In the genomic region with DNA sequence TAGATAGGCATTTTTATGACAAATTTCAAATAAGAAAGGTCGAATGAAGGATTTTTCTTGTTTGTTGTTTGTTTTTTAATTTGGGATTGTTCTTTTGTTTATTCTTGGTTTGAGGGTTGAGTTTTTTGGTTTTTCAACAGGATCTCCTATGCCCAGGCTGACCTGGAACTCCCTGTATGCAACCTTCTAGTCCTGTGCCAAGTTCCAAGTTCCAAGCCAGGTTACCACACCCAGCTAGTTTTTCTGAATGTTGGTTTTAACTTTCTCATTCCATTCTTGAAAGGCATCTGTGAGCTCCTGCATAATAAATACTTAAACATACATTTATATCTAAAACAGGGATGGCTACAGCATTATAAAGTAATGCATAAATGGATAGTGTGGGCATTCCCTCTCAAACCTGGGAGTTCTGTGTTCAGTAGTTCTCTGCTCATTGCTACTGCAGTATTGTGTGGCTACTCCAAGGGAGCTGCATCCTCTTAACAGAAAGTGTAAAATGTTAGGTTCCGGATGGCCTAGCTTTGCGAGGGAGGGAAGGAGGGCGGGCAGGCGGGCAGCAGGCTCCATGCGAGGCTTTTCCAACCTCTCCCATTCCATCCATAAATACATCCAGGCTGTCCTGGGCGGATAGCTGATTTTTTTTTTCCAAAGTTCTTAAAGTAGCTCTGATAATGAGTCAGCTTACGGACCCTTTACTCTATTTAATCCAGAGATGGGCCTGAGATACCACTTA, we compare ENCODE assay signal across 14 mouse cellular contexts. TPM values are rescaled to one million over a fixed set of nuclear protein-coding genes. Genes with fewer than 3 reads are reported as not detected.
DNase-seq lines count a peak whose midpoint lies in the region; ATAC-seq and TF ChIP-seq lines count a peak whose summit lies in the region.
"Had no signal": no experiment of that assay in that cellular context is flagged by ENCODE, and none has a peak within 500 bp of the region (broad histone marks: within the 10 kb centered on the region; RNA-seq: fewer than 3 reads in every experiment).

No protein-coding gene starts in this region.

- TF ChIP-seq POLR2A in liver, adult 2 months (IDR thresholded peaks at IDR 0.05; ENCODE audit: extremely low read depth, insufficient read depth, low read length) = no peak
- no peak for TF ChIP-seq POLR2A in myocyte (IDR thresholded peaks at IDR 0.05; ENCODE audit: insufficient read length, low read depth)

- WGBS in liver, adult 2 months = 85% methylated on average over 8 of the region's 8 CpGs
- WGBS in liver, postnatal 0 days (ENCODE audit: insufficient replicate concordance) = 87% methylated on average over 8 of the region's 8 CpGs
- 84% methylated on average over 8 of the region's 8 CpGs for WGBS in forebrain, postnatal 0 days

- no peaks in the 10 kb centered on the region for H3K27me3 ChIP-seq in liver, adult 2 months (ENCODE audit: control insufficient read depth, insufficient read depth, low read length)
- no peaks in the 10 kb centered on the region for H3K27me3 ChIP-seq in liver, postnatal 0 days (ENCODE audit: insufficient read depth, low read length)
- no peaks in the 10 kb centered on the region for H3K27me3 ChIP-seq in forebrain, postnatal 0 days (ENCODE audit: insufficient read depth, low read length)
- H3K27me3 ChIP-seq in myocyte (ENCODE audit: control insufficient read depth, insufficient read depth, insufficient read length) = no peaks in the 10 kb centered on the region
- H3K27me3 ChIP-seq: lung, embryonic 15.5 days had no signal

- H3K36me3 ChIP-seq in liver, adult 2 months (ENCODE audit: control insufficient read depth, insufficient read depth, low read length) = peaks cover 17% of the 10 kb centered on the region
- peaks cover 4% of the 10 kb centered on the region; the same call in 1 of the 2 replicates for H3K36me3 ChIP-seq in liver, postnatal 0 days (replicated peaks; ENCODE audit: insufficient read depth, low read length)
- H3K36me3 ChIP-seq in forebrain, postnatal 0 days (ENCODE audit: insufficient read depth) = peaks cover 16% of the 10 kb centered on the region
- H3K36me3 ChIP-seq in myocyte (ENCODE audit: control insufficient read depth, insufficient read depth) = peaks cover 34% of the 10 kb centered on the region

- ATAC-seq in liver, postnatal 0 days = no peak
- ATAC-seq in forebrain, postnatal 0 days = no peak
- ATAC-seq: CD4-positive, CD25-positive, alpha-beta regulatory T cell, adult 4 months had no signal

- TF ChIP-seq CTCF in gastrocnemius, adult 2 months (IDR thresholded peaks at IDR 0.05) = no peak
- TF ChIP-seq CTCF in liver, adult 2 months (IDR thresholded peaks at IDR 0.05; ENCODE audit: low read depth, low read length) = no peak
- TF ChIP-seq CTCF in liver, postnatal 0 days (IDR thresholded peaks at IDR 0.05; ENCODE audit: low read depth) = no peak
- TF ChIP-seq CTCF in forebrain, postnatal 0 days (IDR thresholded peaks at IDR 0.05; ENCODE audit: low read depth) = no peak

- H3K9me3 ChIP-seq in liver, postnatal 0 days (ENCODE audit: low read length) = no peaks in the 10 kb centered on the region
- no peaks in the 10 kb centered on the region for H3K9me3 ChIP-seq in forebrain, postnatal 0 days (ENCODE audit: low read length)
- H3K9me3 ChIP-seq: embryonic facial prominence, embryonic 10.5 days; lung, embryonic 15.5 days had no signal

- DNase-seq in gastrocnemius, adult 2 months = no peak
- no peak for DNase-seq in gastrocnemius, adult 8-10 months (ENCODE audit: low spot score in 2 of 2)
- peak; percentile 74 for DNase-seq in liver, adult 2 months (ENCODE audit: extremely low read depth, low read depth, low spot score)
- no peak for DNase-seq in liver, postnatal 0 days
- DNase-seq in forebrain, postnatal 0 days = no peak
- no peak for DNase-seq in frontal cortex, postnatal 10 days (ENCODE audit: low spot score in 2 of 2)
- no peak for DNase-seq in left cerebral cortex, adult 11 months (ENCODE audit: low spot score)
- DNase-seq: heart, adult 18-20 months had no signal

- no peak overlapping the region for H3K9ac ChIP-seq in liver, adult 2 months (ENCODE audit: low read depth, low read length)
- H3K9ac ChIP-seq in liver, postnatal 0 days (replicated peaks) = no peak overlapping the region
- H3K9ac ChIP-seq in forebrain, postnatal 0 days = no peak overlapping the region
- H3K9ac ChIP-seq: lung, embryonic 15.5 days had no signal

- peak overlapping the region; percentile 79 for H3K4me3 ChIP-seq in gastrocnemius, adult 2 months
- H3K4me3 ChIP-seq in liver, adult 2 months (ENCODE audit: insufficient read depth, low read depth, low read length) = no peak overlapping the region
- no peak overlapping the region for H3K4me3 ChIP-seq in liver, postnatal 0 days (ENCODE audit: low read depth, low read length)
- peak overlapping the region; percentile 81 for H3K4me3 ChIP-seq in forebrain, postnatal 0 days (ENCODE audit: low read depth, low read length)
- H3K4me3 ChIP-seq in myocyte = no peak overlapping the region
- H3K4me3 ChIP-seq: embryonic facial prominence, embryonic 10.5 days; lung, embryonic 15.5 days had no signal

- H3K27ac ChIP-seq in gastrocnemius, adult 2 months = peak overlapping the region; percentile 95
- no peak overlapping the region for H3K27ac ChIP-seq in liver, adult 2 months (replicated peaks; ENCODE audit: insufficient read depth, low read depth, low read length)
- H3K27ac ChIP-seq in liver, postnatal 0 days (ENCODE audit: low read depth) = no peak overlapping the region
- H3K27ac ChIP-seq in forebrain, postnatal 0 days (ENCODE audit: low read depth, low read length) = no peak overlapping the region; the same call in 1 of the 2 replicates
- H3K27ac ChIP-seq: embryonic facial prominence, embryonic 10.5 days; lung, embryonic 15.5 days had no signal

- no peak for TF ChIP-seq EP300 in liver, postnatal 0 days (IDR thresholded peaks at IDR 0.05; ENCODE audit: low read depth)

- intact Hi-C loops in gastrocnemius, adult 2 months (cut with DNase I) = no loop called here

- H3K79me2 ChIP-seq in liver, adult 2 months (ENCODE audit: control insufficient read depth, insufficient read depth, low read length) = no peaks in the 10 kb centered on the region; the same call in 1 of the 2 replicates
- peaks cover 63% of the 10 kb centered on the region for H3K79me2 ChIP-seq in myocyte (ENCODE audit: control insufficient read depth, insufficient read depth)

- no peak overlapping the region for H3K4me2 ChIP-seq in liver, postnatal 0 days (ENCODE audit: low read depth, low read length)
- peak overlapping the region; percentile 68 for H3K4me2 ChIP-seq in forebrain, postnatal 0 days (ENCODE audit: low read depth)
- H3K4me2 ChIP-seq in myocyte (ENCODE audit: low read depth) = peak overlapping the region; percentile 86
- H3K4me2 ChIP-seq: lung, embryonic 15.5 days had no signal

- no peak overlapping the region for H3ac ChIP-seq in myocyte (ENCODE audit: control insufficient read depth, insufficient read length)

- peaks cover 4% of the 10 kb centered on the region; the same call in 1 of the 2 replicates for H3K4me1 ChIP-seq in liver, adult 2 months (ENCODE audit: control insufficient read depth, insufficient read depth, low read length)
- peaks cover 8% of the 10 kb centered on the region; the same call in 1 of the 2 replicates for H3K4me1 ChIP-seq in liver, postnatal 0 days (ENCODE audit: insufficient read depth)
- peaks cover 19% of the 10 kb centered on the region for H3K4me1 ChIP-seq in forebrain, postnatal 0 days (ENCODE audit: insufficient read depth)

TF ChIP-seq in myocyte, 11 proteins besides CTCF, POLR2A, EP300 and RAD21:
- TF ChIP-seq TCF12 (IDR thresholded peaks at IDR 0.05; ENCODE audit: insufficient read depth, poor library complexity, severe bottlenecking) = no peak

RNA-seq across cellular contexts. Expression of a gene that starts 2.9 kb away (rescaled TPM):
- under 1 TPM in 1 of 2 experiments, not detected in 1; 0.11 TPM for total RNA-seq in gastrocnemius, adult 2 months (2021)
- total RNA-seq in gastrocnemius, adult 8-10 months (2022) = not detected
- total RNA-seq in liver, adult 2 months (2014; rRNA removed) = not detected in 2 replicates
- polyA plus RNA-seq in liver, adult 2 months (2012; rRNA removed) = not detected in 2 replicates
- not detected in 2 replicates for polyA plus RNA-seq in liver, postnatal 0 days (2015; fragmentation: Nextera tagmentation; extraction: Ambion mirVana)
- total RNA-seq in forebrain, postnatal 0 days (2014; rRNA removed) = 0.76 TPM in 1 of 2 replicates, not detected in the other
- polyA plus RNA-seq in forebrain, postnatal 0 days (2015; fragmentation: Nextera tagmentation; extraction: Ambion mirVana) = 0.33 TPM in 1 of 2 replicates, not detected in the other
- 0.10 TPM for polyA plus RNA-seq in myocyte (2012; fragmentation: generic; extraction: Trizol)
- total RNA-seq: hematopoietic stem cell, adult 5-6 weeks had no signal
- polyA plus RNA-seq: CD4-positive, CD25-positive, alpha-beta regulatory T cell, adult 4 months; embryonic facial prominence, embryonic 10.5 days; limb, embryonic 11.5 days; lung, embryonic 15.5 days had no signal

RNA-seq across cellular contexts. Expression of a gene that starts 3.0 kb away (rescaled TPM):
- total RNA-seq in gastrocnemius, adult 2 months (2021) = 10 to 100 TPM; 79.9 to 89.5 TPM
- total RNA-seq in gastrocnemius, adult 8-10 months (2022) = 100 to 1,000 TPM in 2 of 4 experiments, 10 to 100 TPM in 2; 99.4 to 117 (median 102) TPM
- total RNA-seq in liver, adult 2 months (2014; rRNA removed) = 24.7 and 31.5 TPM in 2 replicates
- polyA plus RNA-seq in liver, adult 2 months (2012; rRNA removed) = 20.4 and 22.0 TPM in 2 replicates
- 19.5 and 20.2 TPM in 2 replicates for polyA plus RNA-seq in liver, postnatal 0 days (2015; fragmentation: Nextera tagmentation; extraction: Ambion mirVana)
- 352 and 356 TPM in 2 replicates for total RNA-seq in forebrain, postnatal 0 days (2014; rRNA removed)
- 353 and 423 TPM in 2 replicates for polyA plus RNA-seq in forebrain, postnatal 0 days (2015; fragmentation: Nextera tagmentation; extraction: Ambion mirVana)
- 133 TPM for polyA plus RNA-seq in myocyte (2012; fragmentation: generic; extraction: Trizol)

RNA-seq across cellular contexts. Expression of a gene that starts 38.0 kb away (rescaled TPM):
- total RNA-seq in gastrocnemius, adult 2 months (2021) = under 1 TPM; 0.08 to 0.15 TPM
- total RNA-seq in gastrocnemius, adult 8-10 months (2022) = under 1 TPM in 2 of 4 experiments, not detected in 2; 0.10 to 0.40 TPM
- total RNA-seq in liver, adult 2 months (2014; rRNA removed) = 0.07 TPM in 1 of 2 replicates, not detected in the other
- not detected in 2 replicates for polyA plus RNA-seq in liver, adult 2 months (2012; rRNA removed)
- polyA plus RNA-seq in liver, postnatal 0 days (2015; fragmentation: Nextera tagmentation; extraction: Ambion mirVana) = 0.40 and 0.47 TPM in 2 replicates
- total RNA-seq in forebrain, postnatal 0 days (2014; rRNA removed) = 3.5 and 4.4 TPM in 2 replicates
- polyA plus RNA-seq in forebrain, postnatal 0 days (2015; fragmentation: Nextera tagmentation; extraction: Ambion mirVana) = 6.0 and 6.2 TPM in 2 replicates
- not detected for polyA plus RNA-seq in myocyte (2012; fragmentation: generic; extraction: Trizol)
- total RNA-seq: hematopoietic stem cell, adult 5-6 weeks had no signal

RNA-seq across cellular contexts. Expression of a gene that starts 53.1 kb away (rescaled TPM):
- total RNA-seq in gastrocnemius, adult 2 months (2021) = not detected
- total RNA-seq in gastrocnemius, adult 8-10 months (2022) = not detected
- total RNA-seq in liver, adult 2 months (2014; rRNA removed) = not detected in 2 replicates
- not detected in 2 replicates for polyA plus RNA-seq in liver, adult 2 months (2012; rRNA removed)
- not detected in 2 replicates for polyA plus RNA-seq in liver, postnatal 0 days (2015; fragmentation: Nextera tagmentation; extraction: Ambion mirVana)
- total RNA-seq in forebrain, postnatal 0 days (2014; rRNA removed) = not detected in 2 replicates
- polyA plus RNA-seq in forebrain, postnatal 0 days (2015; fragmentation: Nextera tagmentation; extraction: Ambion mirVana) = 0.06 TPM in 1 of 2 replicates, not detected in the other
- 0.01 TPM for polyA plus RNA-seq in myocyte (2012; fragmentation: generic; extraction: Trizol)
- total RNA-seq: heart, adult 18-20 months; hematopoietic stem cell, adult 5-6 weeks had no signal
- polyA plus RNA-seq: CD4-positive, CD25-positive, alpha-beta regulatory T cell, adult 4 months; embryonic facial prominence, embryonic 10.5 days; limb, embryonic 11.5 days; lung, embryonic 15.5 days had no signal

Comparison
In these comparisons a context has a peak if more than half of its experiments do, and no peak if none do; other contexts are left out.
1. H3K4me3 ChIP-seq: peak in gastrocnemius, adult 2 months (single experiment) and forebrain, postnatal 0 days (single experiment); none in liver, adult 2 months (single experiment), liver, postnatal 0 days (single experiment) and myocyte (single experiment).